Mouse (Mus musculus) ovary, adult 18-20 months (tissue): ENCODE measurements at regions not wholly inside any gene's neighbourhood (a gene's known extent, or its start where the extent isn't known, plus 50 kb on each side); places are given as distances from the start of the nearest gene placed in this dataset.

Experiments
- DNase-seq: peaks from one replicate; pipeline ENCODE4 v3.0.0; 2022; ENCODE audit warnings: low spot score, mixed read lengths

GRCm38 (mm10) chr2:38420498-38420897 lies 81.4 kb downstream of the Lhx2 start:
- DNase-seq = no peak

- no peak for DNase-seq
Observed at GRCm38 (mm10) chr2:38422406-38422805, 83.3 kb downstream of the Lhx2 start.

GRCm38 (mm10) chr2:38423886-38424277 lies 84.8 kb downstream of the Lhx2 start:
- DNase-seq = no peak

GRCm38 (mm10) chr2:38424278-38424931 lies 85.3 kb downstream of the Lhx2 start:
- no peak for DNase-seq

DNA sequence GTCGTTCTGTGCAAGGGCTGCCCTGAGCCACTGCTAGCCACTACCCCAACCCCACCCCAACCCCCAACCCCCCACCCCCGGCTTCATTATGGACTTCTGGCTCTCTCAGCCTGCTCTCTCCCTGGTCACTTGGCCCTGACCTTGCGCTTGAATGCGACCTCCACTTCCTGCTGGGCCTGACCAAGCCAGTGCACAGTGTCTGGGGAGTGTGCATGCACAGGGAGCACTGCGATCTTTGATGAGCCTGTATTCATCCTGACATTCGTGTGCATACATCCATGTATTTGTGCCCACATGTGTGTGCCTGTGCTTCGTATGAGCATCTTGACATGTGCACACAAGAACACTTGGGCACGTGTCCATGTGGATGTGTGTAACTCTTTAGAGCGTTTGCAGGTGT lies 85.9 kb downstream of the Lhx2 start:
- DNase-seq = no peak

GRCm38 (mm10) chr2:38429752-38430378 lies 81.6 kb upstream of the Nek6 start:
- DNase-seq = peak; percentile 55

GRCm38 (mm10) chr2:38431546-38431945 lies 79.9 kb upstream of the Nek6 start:
- no peak for DNase-seq

- no peak for DNase-seq
Observed at GRCm38 (mm10) chr2:38433736-38434135, 77.7 kb upstream of the Nek6 start.

GRCm38 (mm10) chr2:38436701-38437100 lies 74.7 kb upstream of the Nek6 start:
- no peak for DNase-seq

DNA sequence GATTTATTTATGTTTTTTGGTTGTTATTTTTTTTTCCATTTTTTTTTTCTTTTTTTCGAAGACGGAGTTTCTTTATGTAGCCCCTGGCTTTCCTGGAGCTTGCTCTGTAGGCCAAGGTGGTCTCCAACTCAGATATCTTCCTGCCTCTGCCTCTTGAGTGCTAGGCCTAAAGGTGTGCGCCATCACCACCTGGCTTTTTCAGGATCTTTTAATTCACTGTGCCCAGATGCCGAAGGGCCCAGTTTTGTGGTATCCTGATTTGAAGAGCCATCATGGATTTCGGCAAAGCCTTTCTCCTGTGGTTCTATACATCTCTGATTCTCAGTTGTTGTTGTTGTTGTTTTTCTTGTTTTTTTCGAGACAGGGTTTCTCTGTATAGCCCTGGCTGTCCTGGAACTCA lies 72.3 kb upstream of the Nek6 start:
- DNase-seq = no peak

DNA sequence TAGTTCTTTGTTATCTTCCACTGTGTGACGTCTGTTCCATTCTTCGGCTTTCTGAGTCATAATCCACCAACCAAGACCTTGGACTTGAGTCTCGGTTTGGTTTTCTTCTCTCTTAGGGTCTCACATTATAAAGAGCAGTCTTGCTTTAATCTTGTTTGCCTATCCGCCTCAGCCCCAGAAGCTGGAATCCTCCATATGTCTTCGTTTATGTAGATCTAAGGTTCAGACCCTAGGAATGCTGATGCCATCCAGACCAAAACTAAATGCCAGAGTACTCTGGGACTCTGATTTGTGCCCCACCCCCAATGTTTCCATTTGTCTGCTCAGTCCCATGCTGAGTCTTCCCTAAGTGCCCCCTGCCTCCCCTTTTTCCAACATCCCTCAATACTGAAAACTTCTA lies 71.5 kb upstream of the Nek6 start:
- DNase-seq = no peak

DNA sequence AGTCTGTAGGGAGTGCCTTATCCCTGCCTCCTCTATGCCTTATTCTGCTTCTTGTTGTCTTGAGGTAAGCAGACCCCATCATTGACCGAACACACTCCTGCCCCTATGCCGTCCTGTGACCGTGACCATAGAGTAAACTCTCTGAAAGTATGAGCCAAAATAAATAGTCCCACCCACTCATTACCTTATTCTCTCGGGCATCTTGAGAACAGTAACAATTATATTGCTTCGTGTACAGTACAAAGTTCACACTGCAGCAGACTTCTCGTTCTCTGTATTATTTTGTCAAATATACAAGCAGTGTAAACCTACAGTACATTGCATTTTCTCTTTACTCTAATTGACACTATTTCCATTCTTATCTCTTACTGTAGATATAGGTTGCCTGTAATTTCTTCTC lies 62.4 kb upstream of the Nek6 start:
- DNase-seq = no peak

GRCm38 (mm10) chr2:38456571-38456970 lies 54.9 kb upstream of the Nek6 start:
- no peak for DNase-seq

GRCm38 (mm10) chr2:38460367-38460766 lies 51.1 kb upstream of the Nek6 start:
- no peak for DNase-seq

- no peak for DNase-seq
Observed at GRCm38 (mm10) chr2:38460825-38461540, 50.5 kb upstream of the Nek6 start.
